Mouse (Mus musculus) liver, embryonic 14.5 days (tissue): Measurements from ENCODE around the gene Tubg1. TPM values are rescaled to one million over a fixed set of nuclear protein-coding genes. Genes with fewer than 3 reads are reported as not detected.

ENCODE experiments used
- ATAC-seq: fragments of 200-750 bp; cut with Nextera tagmentation; 2 replicates; pipeline ENCODE4 v1.8.0; 2017; ENCODE audit warnings: moderate number of reproducible peaks, mild to moderate bottlenecking, moderate library complexity; ENCODE audit not compliant: insufficient read depth
- DNase-seq, 3 experiments: peaks; one replicate each; pipeline ENCODE4 v3.0.0-alpha.2; 2012 to 2013; ENCODE audit warnings: low read depth in 3 of 3, low spot score in 3 of 3
- H3K27ac ChIP-seq: fragments of 300-500 bp; sonication (generic); 2 replicates; pipeline ENCODE4 v1.5.1; 2014; ENCODE audit warnings: moderate library complexity, mild to moderate bottlenecking, control low read depth, inconsistent platforms
- H3K27me3 ChIP-seq: fragments of 300-500 bp; sonication (generic); 2 replicates; pipeline ENCODE4 v1.6.1; 2014; ENCODE audit warnings: mild to moderate bottlenecking, low read length, moderate library complexity; ENCODE audit not compliant: control insufficient read depth, insufficient read depth
- H3K36me3 ChIP-seq: fragments of 300-500 bp; sonication (generic); replicated peaks from 2 replicates; pipeline ENCODE4 v1.6.1; 2014; ENCODE audit warnings: low read depth; ENCODE audit not compliant: control insufficient read depth, insufficient read depth
- H3K4me1 ChIP-seq, 2 experiments: fragments of 200-500 bp in 1 of 2; fragments of 300-500 bp in 1 of 2; sonication (generic) in 1 of 2; replicated peaks; 2 replicates each; pipeline ENCODE4 v1.6.1; 2012 to 2014; ENCODE audit warnings: antibody characterized with exemption in 1 of 2, inconsistent platforms in 1 of 2, low read length in 1 of 2; ENCODE audit not compliant: control insufficient read depth in 2 of 2, insufficient read depth in 2 of 2
- H3K4me2 ChIP-seq: fragments of 300-500 bp; sonication (generic); 2 replicates; pipeline ENCODE4 v1.6.1; 2014; ENCODE audit warnings: low read depth, mild to moderate bottlenecking, control low read depth, moderate library complexity
- H3K4me3 ChIP-seq, 2 experiments: fragments of 200-500 bp in 1 of 2; fragments of 300-500 bp in 1 of 2; sonication (generic) in 1 of 2; 2 replicates each; pipeline ENCODE4 v1.5.1; 2012 to 2014; ENCODE audit warnings: low read depth in 2 of 2, low read length in 2 of 2, mild to moderate bottlenecking in 2 of 2, control low read depth in 1 of 2, inconsistent platforms in 1 of 2, moderate library complexity in 1 of 2; ENCODE audit not compliant: insufficient read depth in 1 of 2
- H3K9ac ChIP-seq: fragments of 300-500 bp; sonication (generic); replicated peaks from 2 replicates; pipeline ENCODE4 v1.6.1; 2014; ENCODE audit warnings: mild to moderate bottlenecking, control low read depth, moderate library complexity
- H3K9me3 ChIP-seq: fragments of 300-500 bp; sonication (generic); 2 replicates; pipeline ENCODE4 v1.6.1; 2016; ENCODE audit warnings: low read length, mixed read lengths; ENCODE audit not compliant: control insufficient read depth
- CTCF ChIP-seq: IDR thresholded peaks from 2 replicates; pipeline ENCODE4 v1.5.1; 2016; ENCODE audit warnings: antibody characterized with exemption, low read depth, control low read depth
- EP300 ChIP-seq: IDR thresholded peaks from 2 replicates; pipeline ENCODE4 v1.6.1; 2016; ENCODE audit warnings: antibody characterized with exemption, low read depth
- WGBS: fragments of 180-500 bp; shearing (Covaris S2); extraction: QIAGEN DNeasy Blood & Tissue Kit; methylation state at CpG from one replicate; pipeline ENCODE4 v1.1.7; 2014; ENCODE audit not compliant: insufficient replicate concordance; 5-methylcytosine and 5-hydroxymethylcytosine counted together
- polyA plus RNA-seq, 2 experiments: library from polyadenylated mRNA; depleted of rRNA in 1 of 2; stranded (reverse) in 1 of 2; unstranded in 1 of 2; fragments of >200 nt; fragmentation: Nextera tagmentation in 1 of 2; extraction: Ambion mirVana in 1 of 2; gene quantifications; 2 replicates each; pipeline versions ENCODE4 v1.2.1 to v1.2.3; 2012 to 2014

The Tubg1 gene
- polyA plus RNA-seq, 2 experiments = 13.8 to 32.0 TPM

- 82% methylated on average over 14 of the region's 14 CpGs for WGBS
- Histone ChIP-seq H3K36me3 (peaks cover 5% of the 10 kb centered on the region), H3K4me1 (peaks cover 23 to 32% of the 10 kb centered on the region in 2 experiments), H3K4me2 (no peak overlapping the region), H3K27me3 (peaks cover 24% of the 10 kb centered on the region), H3K4me3 (no peak overlapping the region), H3K9me3 (no peaks in the 10 kb centered on the region), H3K27ac (no peak overlapping the region), H3K9ac (no peak overlapping the region)
- DNase-seq = no peak
- TF ChIP-seq CTCF = no peak
- no peak for TF ChIP-seq EP300
- ATAC-seq = no peak
These were observed 35.5 kb upstream of the Tubg1 start for GRCm38 (mm10) chr11:101084246-101084645.

GRCm38 (mm10) chr11:101084811-101085210, 34.9 kb upstream of the Tubg1 start:
- no peak for ATAC-seq
- Histone ChIP-seq H3K36me3 (peaks cover 11% of the 10 kb centered on the region), H3K9ac (no peak overlapping the region), H3K4me3 (no peak overlapping the region), H3K9me3 (no peaks in the 10 kb centered on the region), H3K4me1 (peaks cover 23 to 32% of the 10 kb centered on the region in 2 experiments), H3K27me3 (peaks cover 19% of the 10 kb centered on the region), H3K4me2 (no peak overlapping the region), H3K27ac (no peak overlapping the region)
- 85% methylated on average over 12 of the region's 12 CpGs for WGBS
- DNase-seq = no peak
- TF ChIP-seq CTCF (no peak), EP300 (no peak)

- peak overlapping the region; percentile 96 for H3K4me2 ChIP-seq
- H3K36me3 ChIP-seq = peaks cover 19% of the 10 kb centered on the region
- H3K9me3 ChIP-seq = no peaks in the 10 kb centered on the region
- H3K4me1 ChIP-seq = peaks cover 23 to 32% of the 10 kb centered on the region in 2 experiments
- no peak for TF ChIP-seq CTCF
- TF ChIP-seq EP300 = no peak
- H3K9ac ChIP-seq = no peak overlapping the region
- no peak overlapping the region for H3K27ac ChIP-seq
- H3K27me3 ChIP-seq = peaks cover 9% of the 10 kb centered on the region
- no peak for DNase-seq
- ATAC-seq = no peak
- H3K4me3 ChIP-seq = no peak overlapping the region
- WGBS = 86% methylated on average over 18 of the region's 18 CpGs
These were observed 34.0 kb upstream of the Tubg1 start for GRCm38 (mm10) chr11:101085617-101086322.

- no peak for TF ChIP-seq EP300
- TF ChIP-seq CTCF = no peak
- Histone ChIP-seq H3K4me3 (peak overlapping the region in 1 of 2 experiments; percentile 82; a peak in 3 of 4 replicates), H3K27me3 (peaks cover 4% of the 10 kb centered on the region), H3K9me3 (no peaks in the 10 kb centered on the region), H3K27ac (peak overlapping the region; percentile 64), H3K4me1 (peaks cover 23 to 30% of the 10 kb centered on the region in 2 experiments), H3K36me3 (peaks cover 23% of the 10 kb centered on the region), H3K4me2 (peak overlapping the region; percentile 96), H3K9ac (peak overlapping the region; percentile 94)
- WGBS = 78% methylated on average over 6 of the region's 6 CpGs
- DNase-seq (no peak), ATAC-seq (no peak)
These were observed 33.4 kb upstream of the Tubg1 start for GRCm38 (mm10) chr11:101086323-101086674.

- Histone ChIP-seq H3K27ac (peak within 1 kb of the TSS; percentile 64), H3K9ac (peak within 1 kb of the TSS; percentile 94), H3K27me3 (no peaks in the 10 kb centered on the region), H3K4me1 (peaks cover 15 to 24% of the 10 kb centered on the region in 2 experiments), H3K36me3 (peaks cover 28% of the 10 kb centered on the region), H3K9me3 (no peaks in the 10 kb centered on the region), H3K4me2 (peak within 1 kb of the TSS; percentile 96), H3K4me3 (peak within 1 kb of the TSS; percentile 66 to 82)
- WGBS = 4% methylated on average over 52 of the region's 52 CpGs
- ATAC-seq (peak; percentile 76), DNase-seq (peak; percentile 86 to 88 (median 87))
- no peak for TF ChIP-seq CTCF
- no peak for TF ChIP-seq EP300
These were observed 32.7 kb upstream of the Tubg1 start, which contains the start of gene Mlx for GRCm38 (mm10) chr11:101086756-101087681. TSS of gene Mlx (plus strand) at chr11:101087277.
